Mouse (Mus musculus): ENCODE measurements around the gene Ugt2b37. TPM values are rescaled to one million over a fixed set of nuclear protein-coding genes. Genes with fewer than 3 reads are reported as not detected.

The Ugt2b37 gene
- not detected in 2 replicates for polyA plus RNA-seq (2012)

DNA sequence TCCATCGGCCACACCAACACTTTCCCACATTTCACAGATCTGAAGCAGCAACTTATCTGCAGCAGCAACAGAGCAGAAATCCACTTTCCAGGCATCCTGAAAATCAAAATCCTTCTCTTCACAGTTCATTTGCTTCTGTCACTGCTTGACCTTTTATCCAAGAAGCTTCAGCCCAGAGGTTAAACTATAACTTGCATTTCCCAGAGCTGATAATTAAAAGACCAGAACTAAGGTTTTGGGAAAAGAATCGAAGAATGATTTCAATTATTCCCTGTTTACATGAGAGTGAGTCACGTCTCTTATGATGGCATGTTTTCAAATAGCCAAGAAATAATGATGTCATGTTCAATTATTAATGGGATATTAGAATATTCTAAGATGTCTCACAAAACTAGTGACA, at the start of gene Ugt2b37:
Gene Ugt2b37, minus strand, starts transcription at position 129 of the 400 bp plus-strand sequence.

Other genes with a start within 250 kb of the Ugt2b37 start
- gene Ugt2b36, start 162.2 kb downstream of the Ugt2b37 start, polyA plus RNA-seq (2012) = not detected in 2 replicates
- not detected in 2 replicates for gene Ugt2b5, start 114.5 kb downstream of the Ugt2b37 start, polyA plus RNA-seq (2012)
- not detected in 2 replicates for gene Ugt2a3, start 82.4 kb upstream of the Ugt2b37 start, polyA plus RNA-seq (2012)
- not detected in 2 replicates for gene Ugt2b38, start 169.4 kb upstream of the Ugt2b37 start, polyA plus RNA-seq (2012)
- not detected in 2 replicates for gene Ugt2a2, start 227.5 kb upstream of the Ugt2b37 start, polyA plus RNA-seq (2012)
- gene Gm43638, start 232.0 kb upstream of the Ugt2b37 start, polyA plus RNA-seq (2012) = not detected in 2 replicates
- gene Ugt2a1, start 236.1 kb upstream of the Ugt2b37 start, polyA plus RNA-seq (2012) = not detected in 2 replicates

Measured in megakaryocyte-erythroid progenitor cell, adult 5 weeks (primary cell).